Mouse (Mus musculus) spleen, adult 18-20 months (tissue): ENCODE results near the gene Cdk9.

ENCODE experiments used
- DNase-seq, 2 experiments: peaks; one replicate each; pipeline ENCODE4 v3.0.0; 2022; ENCODE audit warnings: mixed read lengths in 2 of 2

Cdk9 gene

GRCm38 (mm10) chr2:32671907-32672595, 40.8 kb downstream of the Cdk9 start:
- DNase-seq = no peak

DNA sequence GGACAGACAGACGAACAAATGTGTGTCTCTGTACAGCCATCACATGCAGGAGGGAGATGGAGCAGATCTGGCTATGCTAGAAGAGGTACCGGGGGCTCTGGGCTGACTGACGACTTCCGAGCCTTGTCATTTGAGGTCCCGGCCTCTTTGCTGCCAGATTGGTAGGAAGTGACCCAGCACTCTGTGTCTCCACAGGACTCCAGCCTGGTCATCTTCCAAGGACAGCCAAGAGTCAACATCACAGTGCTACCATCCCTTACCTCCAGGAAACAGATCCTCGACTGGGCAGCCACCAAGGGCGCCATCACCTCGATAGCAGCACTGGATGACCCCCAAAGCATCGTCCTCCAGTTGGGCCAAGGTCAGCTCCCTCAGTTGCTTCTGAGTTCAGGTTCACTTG, 41.7 kb downstream of the Cdk9 start:
- no peak for DNase-seq

- DNase-seq = no peak
Measured at GRCm38 (mm10) chr2:32669876-32670275, 43.0 kb downstream of the Cdk9 start.

DNA sequence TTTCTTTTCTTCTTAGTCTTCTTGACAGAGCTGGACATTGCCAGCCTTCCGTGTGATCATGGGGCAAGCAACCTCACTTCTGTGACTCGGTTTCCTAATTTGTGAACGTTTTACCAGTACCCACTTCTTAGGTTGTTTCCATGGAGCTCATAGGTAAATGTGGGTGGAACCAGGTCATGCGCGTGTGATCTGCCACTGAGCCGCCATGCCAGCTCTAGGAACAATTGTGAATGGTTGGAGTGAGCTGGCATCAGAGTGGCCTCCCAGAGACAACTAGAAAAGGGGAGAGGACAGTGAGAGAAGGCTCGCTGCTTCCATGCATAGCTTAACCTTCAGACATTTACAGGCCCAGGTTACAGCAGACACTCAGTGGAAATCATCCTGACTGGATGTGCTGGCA, 44.7 kb downstream of the Cdk9 start:
- DNase-seq = no peak

- DNase-seq = no peak
Measured at GRCm38 (mm10) chr2:32667775-32668174, 45.1 kb downstream of the Cdk9 start.

DNA sequence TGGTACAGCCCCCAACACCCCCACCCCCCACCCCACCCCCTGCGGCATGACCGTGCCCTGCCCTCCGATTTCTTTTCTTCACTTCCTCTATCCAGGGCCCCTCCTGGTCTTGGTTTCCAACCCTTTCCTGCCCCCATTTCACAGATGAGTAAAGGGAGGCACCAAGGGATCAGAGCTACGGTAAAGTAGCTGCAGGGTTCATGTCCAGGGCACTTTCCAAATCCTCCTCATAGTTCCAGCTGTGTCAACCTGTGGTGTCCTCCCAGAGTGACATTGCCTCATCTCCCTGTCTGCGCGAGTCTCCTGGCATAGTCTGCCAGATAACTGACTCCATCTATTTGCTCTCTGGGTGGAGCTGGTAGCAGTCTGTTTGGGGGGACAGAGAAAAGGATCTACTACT, 47.0 kb downstream of the Cdk9 start:
- no peak for DNase-seq

DNA sequence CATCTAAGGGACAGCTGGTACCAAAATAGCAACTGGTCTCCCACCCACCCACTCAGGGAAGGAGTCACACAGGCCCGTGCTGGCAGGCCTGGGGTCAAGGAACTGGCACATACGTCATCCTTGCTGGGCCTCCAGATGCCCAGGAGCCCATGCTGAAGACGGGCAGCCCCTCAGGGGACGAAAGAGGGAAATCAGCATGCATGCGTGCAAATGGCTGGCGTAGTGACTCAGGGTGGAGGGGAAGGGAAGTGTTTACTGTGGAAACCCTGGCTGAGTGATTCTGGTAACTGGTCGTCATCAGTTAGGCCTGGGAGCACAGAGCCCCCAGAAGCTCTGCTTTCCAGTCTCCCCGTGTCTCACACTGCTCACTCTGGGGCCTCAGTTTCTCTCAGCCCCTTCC, 47.5 kb downstream of the Cdk9 start:
- DNase-seq = no peak

DNA sequence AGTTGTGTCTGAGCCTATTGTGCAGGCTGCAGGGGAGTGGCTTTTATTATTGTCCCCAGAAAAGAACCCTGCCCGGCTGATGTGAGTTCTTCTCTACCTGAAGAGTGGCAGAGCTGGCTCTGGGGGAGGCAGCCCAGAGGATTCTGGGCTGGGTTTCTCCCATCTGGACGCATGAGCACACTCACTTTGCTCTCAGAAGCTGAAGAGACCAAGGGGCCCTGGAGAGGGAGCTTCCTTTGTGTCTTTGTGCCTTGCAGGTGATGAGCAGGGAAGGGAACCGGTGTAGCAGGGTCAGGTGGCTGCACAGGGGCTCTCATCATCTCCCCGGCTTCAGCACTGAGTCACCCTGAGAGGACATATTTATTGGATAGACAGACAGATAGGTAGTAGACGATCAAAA, 50.6 kb downstream of the Cdk9 start:
- no peak for DNase-seq

GRCm38 (mm10) chr2:32661509-32662107, 51.3 kb downstream of the Cdk9 start:
- no peak for DNase-seq

DNA sequence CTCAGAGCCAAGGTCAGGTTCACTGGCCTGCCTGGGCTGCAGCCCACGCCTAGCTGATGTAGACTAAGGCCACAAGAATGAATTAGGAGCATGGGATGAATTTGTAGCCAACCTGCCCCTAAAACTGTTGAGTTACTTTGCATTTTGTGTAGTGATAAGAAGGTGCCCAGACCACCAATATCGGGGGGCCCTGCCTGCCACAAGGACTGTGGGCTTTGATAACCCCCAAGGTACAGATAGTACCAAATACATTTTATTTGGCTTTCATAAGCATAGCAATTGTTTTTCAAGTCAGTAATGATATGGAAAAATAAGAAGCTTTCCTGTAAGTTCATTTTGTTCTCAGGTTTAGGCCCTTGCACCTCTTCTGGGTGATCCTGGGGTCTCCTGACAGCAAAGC, 54.0 kb downstream of the Cdk9 start:
- no peak for DNase-seq

DNA sequence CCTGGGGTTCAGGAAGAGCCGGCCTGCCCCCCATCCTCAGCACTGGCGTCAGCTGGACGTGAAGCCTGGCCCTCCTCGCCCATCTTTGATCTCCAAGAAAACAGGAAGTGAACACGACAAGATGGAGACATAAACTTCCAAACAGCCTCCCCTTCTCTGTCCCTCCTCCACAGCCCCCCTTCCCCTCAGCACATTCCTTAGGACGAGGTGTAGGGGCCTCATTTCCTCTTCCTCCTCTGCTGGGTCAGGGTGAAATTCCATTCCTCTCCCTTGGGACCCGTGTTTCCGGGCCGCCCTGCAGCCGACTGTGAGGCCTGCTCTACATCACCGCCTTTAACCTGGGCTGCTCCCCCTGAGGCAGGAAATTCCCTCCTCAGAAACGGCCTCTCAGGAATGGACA, 57.0 kb downstream of the Cdk9 start:
- DNase-seq = peak; percentile 27 to 28
